Mouse (Mus musculus) cortical plate, adult 2 months (tissue): ENCODE data around the gene Jag2.

Source experiments
- CTCF ChIP-seq: fragments of 200-500 bp; IDR thresholded peaks from 2 replicates; pipeline ENCODE4 v1.5.1; 2011; ENCODE audit warnings: mild to moderate bottlenecking, control low read depth, low read length; ENCODE audit not compliant: insufficient read depth; ENCODE audit errors: extremely low read depth
- POLR2A ChIP-seq: fragments of 200-500 bp; IDR thresholded peaks from 2 replicates; pipeline ENCODE4 v1.6.1; 2011; ENCODE audit warnings: mild to moderate bottlenecking, low read length, control low read depth; ENCODE audit not compliant: insufficient read depth; ENCODE audit errors: extremely low read depth

DNA sequence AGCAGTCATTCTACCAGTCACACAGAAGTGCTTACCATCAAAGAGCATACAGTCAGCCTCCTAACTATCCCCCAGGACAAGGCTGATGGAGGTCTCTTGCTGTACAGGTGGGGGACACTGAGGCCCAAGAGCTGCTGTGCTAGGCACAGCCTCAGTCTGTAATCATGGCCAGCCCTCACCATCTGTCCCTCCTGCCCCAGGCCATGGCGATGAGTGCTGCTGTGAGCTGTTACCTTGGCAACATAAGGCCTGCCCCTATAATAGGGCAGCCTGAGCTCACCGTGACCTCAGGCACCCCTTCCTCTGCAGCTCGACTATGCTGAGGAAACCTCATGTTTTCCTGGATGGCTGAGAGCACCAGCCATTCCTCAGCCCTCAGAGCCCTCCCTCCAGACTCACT is 7.0 kb downstream of the Jag2 start:
- TF ChIP-seq CTCF, result no peak
- TF ChIP-seq POLR2A, result no peak
